Mouse (Mus musculus): Measurements from ENCODE around the gene Fbxo39.

DNA sequence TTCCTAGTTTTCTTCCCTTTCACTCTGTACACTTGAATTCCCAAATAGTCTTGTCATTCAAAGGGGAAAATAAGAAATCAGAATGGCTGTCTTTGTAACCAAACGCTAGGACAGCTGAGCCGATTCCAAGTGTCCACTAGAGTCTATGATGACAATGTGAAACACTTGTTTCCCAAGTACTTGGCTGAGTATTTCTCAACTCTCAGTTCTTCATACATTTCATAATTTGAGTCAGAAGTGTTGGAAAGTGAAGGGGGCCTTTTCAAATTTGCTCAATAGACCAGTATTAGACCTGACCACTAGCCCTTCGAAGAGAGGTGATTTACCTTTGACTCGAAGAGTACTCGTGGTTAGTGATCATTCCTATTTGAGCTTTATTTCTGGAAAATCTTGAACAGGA, 50.3 kb downstream of the Fbxo39 start:
- no peak for TF ChIP-seq CTCF (IDR thresholded peaks at IDR 0.05; ENCODE audit: borderline replicate concordance, extremely low read depth, insufficient read depth, insufficient read length)
- TF ChIP-seq POLR2A (IDR thresholded peaks at IDR 0.05; ENCODE audit: borderline replicate concordance, extremely low read depth, insufficient read depth, insufficient read length, poor library complexity, severe bottlenecking): no peak

Data from brain, embryonic 14.5 days (tissue).